Mouse (Mus musculus) heart, embryonic 14.5 days (tissue): ENCODE measurements around the gene Fam227a. TPM values are rescaled to one million over a fixed set of nuclear protein-coding genes. Genes with fewer than 3 reads are reported as not detected.

Source experiments
- ATAC-seq: fragments of 200-750 bp; cut with Nextera tagmentation; 2 replicates; pipeline ENCODE4 v1.8.0; 2017; ENCODE audit warnings: low read depth, moderate TSS enrichment; ENCODE audit not compliant: insufficient number of reproducible peaks, insufficient read depth, low FRiP score
- H3K27ac ChIP-seq, 2 experiments: fragments of 200-500 bp in 1 of 2; fragments of 300-500 bp in 1 of 2; sonication (generic) in 1 of 2; replicated peaks in 1 of 2; 2 replicates each; pipeline ENCODE4 v1.5.1; 2012 to 2014; ENCODE audit warnings: low read depth in 2 of 2, low read length in 2 of 2, control low read depth in 1 of 2, mild to moderate bottlenecking in 1 of 2, mixed read lengths in 1 of 2; ENCODE audit not compliant: control insufficient read depth in 1 of 2, insufficient read depth in 1 of 2
- H3K27me3 ChIP-seq: fragments of 300-500 bp; sonication (generic); 2 replicates; pipeline ENCODE4 v1.6.1; 2014; ENCODE audit warnings: mild to moderate bottlenecking, low read length, control low read depth; ENCODE audit not compliant: control insufficient read depth, insufficient read depth
- H3K36me3 ChIP-seq: fragments of 300-500 bp; sonication (generic); 2 replicates; pipeline ENCODE4 v1.6.1; 2014; ENCODE audit warnings: mild to moderate bottlenecking, control low read depth, low read length, mixed read lengths; ENCODE audit not compliant: control insufficient read depth, insufficient read depth
- H3K4me1 ChIP-seq, 2 experiments: fragments of 200-500 bp in 1 of 2; fragments of 300-500 bp in 1 of 2; sonication (generic) in 1 of 2; 2 replicates each; pipeline ENCODE4 v1.6.1; 2012 to 2014; ENCODE audit warnings: low read length in 2 of 2, control low read depth in 1 of 2, mixed read lengths in 1 of 2; ENCODE audit not compliant: control insufficient read depth in 2 of 2, insufficient read depth in 2 of 2
- H3K4me2 ChIP-seq: fragments of 300-500 bp; sonication (generic); 2 replicates; pipeline ENCODE4 v1.6.1; 2014; ENCODE audit warnings: mild to moderate bottlenecking, low read length
- H3K4me3 ChIP-seq, 2 experiments: fragments of 200-500 bp in 1 of 2; fragments of 300-500 bp in 1 of 2; sonication (generic) in 1 of 2; 2 replicates each; pipeline ENCODE4 v1.5.1; 2012 to 2014; ENCODE audit warnings: low read length in 2 of 2, mild to moderate bottlenecking in 2 of 2, control low read depth in 1 of 2, low read depth in 1 of 2, moderate library complexity in 1 of 2; ENCODE audit not compliant: control insufficient read depth in 1 of 2, insufficient read depth in 1 of 2
- H3K9ac ChIP-seq: fragments of 300-500 bp; sonication (generic); 2 replicates; pipeline ENCODE4 v1.6.1; 2014; ENCODE audit warnings: mild to moderate bottlenecking, low read length
- H3K9me3 ChIP-seq: fragments of 300-500 bp; sonication (generic); 2 replicates; pipeline ENCODE4 v1.6.1; 2016; ENCODE audit warnings: low read length, control low read depth; ENCODE audit not compliant: control insufficient read depth
- WGBS: fragments of 180-500 bp; shearing (Covaris S2); extraction: QIAGEN DNeasy Blood & Tissue Kit; methylation state at CpG from one replicate; pipeline ENCODE4 v1.1.7; 2014; 5-methylcytosine and 5-hydroxymethylcytosine counted together
- polyA plus RNA-seq: library from polyadenylated mRNA; unstranded; fragments of >200 nt; fragmentation: Nextera tagmentation; extraction: Ambion mirVana; gene quantifications from 2 replicates; pipeline ENCODE4 v1.2.1, GENCODE M21; 2014

Fam227a gene
- polyA plus RNA-seq, 1 experiment from 2014 or later, result 2.0 TPM

DNA sequence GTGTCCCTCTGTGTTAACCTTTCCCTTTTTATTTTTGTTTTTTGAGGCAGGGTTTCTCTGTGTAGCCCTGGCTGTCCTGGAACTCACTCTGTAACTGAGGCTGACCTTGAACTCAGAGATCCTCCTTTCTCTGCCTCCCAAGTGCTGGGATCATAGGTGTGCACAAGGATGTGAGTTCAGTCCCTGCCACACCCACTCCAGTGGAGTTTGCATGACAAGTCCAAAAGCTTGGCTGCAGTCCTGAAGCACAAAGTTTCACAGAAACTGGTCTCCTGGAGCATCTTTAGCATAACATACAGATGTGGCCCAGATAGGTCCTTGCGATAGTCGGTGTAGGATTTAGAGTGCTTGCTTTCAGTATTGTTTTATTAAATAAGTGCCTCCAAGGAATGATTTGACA is 49.5 kb downstream of the Fam227a start:
- Histone ChIP-seq H3K4me1 (peaks cover 0 to 6% of the 10 kb centered on the region in 2 experiments; a peak in 2 of 4 replicates), H3K27ac (no peak overlapping the region), H3K9me3 (no peaks in the 10 kb centered on the region), H3K4me3 (no peak overlapping the region), H3K27me3 (0 out of 2 replicates have a peak, but pooled peaks cover 2% of the 10 kb centered on the region), H3K9ac (no peak overlapping the region), H3K36me3 (peaks cover 7% of the 10 kb centered on the region; the same call in 1 of the 2 replicates), H3K4me2 (no peak overlapping the region)
- no peak for ATAC-seq
- WGBS, result 94% methylated on average over 2 of the region's 2 CpGs

DNA sequence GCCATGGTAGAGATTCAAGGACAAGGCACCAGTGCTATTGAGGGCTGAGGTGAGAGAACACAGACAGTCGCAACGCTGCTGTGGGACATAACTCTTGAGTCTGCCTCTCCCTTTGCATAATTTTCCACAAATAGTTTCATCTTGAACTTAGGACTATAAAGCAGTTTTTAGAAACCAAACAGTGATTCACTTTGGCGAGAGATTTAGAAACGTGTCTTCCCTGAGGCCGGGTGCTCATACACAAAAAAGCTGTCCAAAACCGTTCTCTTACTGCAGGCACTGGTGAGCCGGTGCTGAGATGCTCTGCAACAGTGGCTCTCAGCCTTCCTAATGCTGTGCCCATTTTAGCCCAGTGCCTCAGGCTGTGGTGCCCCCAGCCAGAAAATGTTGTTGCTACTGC is 50.5 kb downstream of the Fam227a start:
- Histone ChIP-seq H3K9me3 (no peaks in the 10 kb centered on the region), H3K27me3 (0 out of 2 replicates have a peak, but pooled peaks cover 2% of the 10 kb centered on the region), H3K27ac (no peak overlapping the region), H3K4me1 (peaks cover 0 to 6% of the 10 kb centered on the region in 2 experiments; a peak in 2 of 4 replicates), H3K36me3 (peaks cover 7% of the 10 kb centered on the region; the same call in 1 of the 2 replicates), H3K4me2 (no peak overlapping the region), H3K4me3 (no peak overlapping the region), H3K9ac (no peak overlapping the region)
- no peak for ATAC-seq
- 77% methylated on average over 7 of the region's 7 CpGs for WGBS

DNA sequence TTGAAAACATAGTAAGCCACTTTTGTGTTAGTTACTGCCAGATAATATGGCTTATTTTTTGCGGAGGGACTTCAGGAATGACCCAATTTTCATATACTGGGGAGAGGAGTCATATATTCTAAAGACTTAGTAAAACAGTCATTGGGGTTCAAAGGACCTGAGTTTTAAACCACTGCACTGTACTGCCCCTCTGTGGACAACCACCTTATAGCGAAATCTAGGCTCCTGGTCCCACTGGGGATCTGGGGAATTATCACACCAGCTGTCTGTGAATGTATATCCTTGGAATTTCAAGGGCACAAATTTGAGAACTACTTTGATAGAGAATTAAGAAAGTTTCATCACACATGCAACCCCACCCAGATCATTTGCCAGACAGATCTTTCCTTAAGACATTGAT is 51.0 kb downstream of the Fam227a start:
- H3K9ac ChIP-seq, result no peak overlapping the region
- WGBS, result 54% methylated on average over 2 of the region's 2 CpGs
- no peak overlapping the region for H3K4me3 ChIP-seq
- H3K4me2 ChIP-seq, result no peak overlapping the region
- peaks cover 0 to 6% of the 10 kb centered on the region in 2 experiments; a peak in 2 of 4 replicates for H3K4me1 ChIP-seq
- H3K9me3 ChIP-seq, result no peaks in the 10 kb centered on the region
- peaks cover 5% of the 10 kb centered on the region; the same call in 1 of the 2 replicates for H3K36me3 ChIP-seq
- ATAC-seq, result no peak
- no peak overlapping the region for H3K27ac ChIP-seq
- 0 out of 2 replicates have a peak, but pooled peaks cover 2% of the 10 kb centered on the region for H3K27me3 ChIP-seq

DNA sequence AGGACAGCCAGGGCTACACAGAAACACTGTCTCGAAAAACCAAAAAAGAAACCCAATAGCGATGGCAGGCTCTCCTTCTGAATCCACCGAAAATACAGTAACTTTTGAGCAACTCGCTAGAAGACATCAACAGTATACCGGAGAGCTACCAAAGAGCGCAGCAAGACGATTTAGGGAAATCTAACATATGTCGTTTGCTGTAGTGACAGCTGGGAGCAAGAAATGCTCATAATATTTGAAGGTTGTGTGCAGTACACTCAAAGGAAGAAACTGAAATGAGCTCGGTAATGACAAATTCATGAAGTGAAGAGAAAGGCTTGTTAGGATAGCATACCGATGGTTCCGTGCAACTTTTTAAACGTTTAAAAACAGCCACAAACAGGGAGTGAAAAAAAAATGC is 52.6 kb downstream of the Fam227a start:
- H3K4me2 ChIP-seq, result no peak overlapping the region
- no peaks in the 10 kb centered on the region for H3K36me3 ChIP-seq
- no peak overlapping the region for H3K9ac ChIP-seq
- H3K27me3 ChIP-seq, result 0 out of 2 replicates have a peak, but pooled peaks cover 2% of the 10 kb centered on the region
- no peak overlapping the region for H3K4me3 ChIP-seq
- H3K27ac ChIP-seq, result no peak overlapping the region
- H3K9me3 ChIP-seq, result no peaks in the 10 kb centered on the region
- WGBS, result 89% methylated on average over 12 of the region's 12 CpGs
- peaks cover 0 to 6% of the 10 kb centered on the region in 2 experiments; a peak in 2 of 4 replicates for H3K4me1 ChIP-seq
- ATAC-seq, result no peak

DNA sequence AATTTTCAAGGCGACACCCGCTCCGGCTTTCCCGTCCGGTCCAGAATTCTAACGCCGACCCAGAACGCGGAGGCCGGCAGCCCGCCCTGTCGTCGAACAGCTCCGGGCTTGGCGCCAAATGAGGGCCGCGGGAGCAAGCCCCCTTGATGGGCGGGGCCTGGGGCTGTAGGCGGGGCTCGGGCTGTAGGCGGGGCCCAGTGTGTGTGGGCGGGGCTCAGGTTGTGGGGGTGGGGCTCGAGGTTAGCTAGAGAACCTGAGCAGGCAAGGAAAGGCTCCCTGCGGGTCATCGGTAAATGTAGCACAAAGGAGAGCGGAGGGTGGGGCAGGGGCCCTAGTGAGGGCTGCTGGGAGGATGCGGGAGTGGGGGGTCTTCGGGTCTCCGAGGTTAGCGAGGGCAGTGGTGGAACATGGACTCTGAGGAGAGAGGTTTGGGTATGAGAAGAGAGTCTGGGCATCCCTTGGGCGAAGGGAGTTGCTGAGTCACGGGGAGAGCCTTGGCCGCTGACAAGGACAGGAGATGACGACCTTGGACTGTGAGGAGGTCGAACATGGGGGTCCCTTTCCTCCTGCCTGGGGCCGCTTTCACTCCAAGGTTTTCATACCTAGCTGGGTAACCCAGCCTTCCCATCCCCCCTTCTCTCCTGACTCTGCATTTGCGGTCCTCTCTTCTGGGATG is 53.6 kb downstream of the Fam227a start, which contains the start of gene Dmc1:
Gene Dmc1, minus strand, starts transcription at position 120 of the 676 bp plus-strand sequence.
- Histone ChIP-seq H3K4me2 (peak within 1 kb of the TSS; percentile 64), H3K9me3 (no peaks in the 10 kb centered on the region), H3K9ac (peak within 1 kb of the TSS; percentile 59), H3K27me3 (0 out of 2 replicates have a peak, but pooled peaks cover 2% of the 10 kb centered on the region), H3K4me1 (peaks cover 0 to 6% of the 10 kb centered on the region in 2 experiments; a peak in 2 of 4 replicates), H3K27ac (no peak within 1 kb of the TSS), H3K36me3 (no peaks in the 10 kb centered on the region), H3K4me3 (peak within 1 kb of the TSS; percentile 35 to 41)
- WGBS, result 7% methylated on average over 36 of the region's 37 CpGs
- no peak for ATAC-seq

DNA sequence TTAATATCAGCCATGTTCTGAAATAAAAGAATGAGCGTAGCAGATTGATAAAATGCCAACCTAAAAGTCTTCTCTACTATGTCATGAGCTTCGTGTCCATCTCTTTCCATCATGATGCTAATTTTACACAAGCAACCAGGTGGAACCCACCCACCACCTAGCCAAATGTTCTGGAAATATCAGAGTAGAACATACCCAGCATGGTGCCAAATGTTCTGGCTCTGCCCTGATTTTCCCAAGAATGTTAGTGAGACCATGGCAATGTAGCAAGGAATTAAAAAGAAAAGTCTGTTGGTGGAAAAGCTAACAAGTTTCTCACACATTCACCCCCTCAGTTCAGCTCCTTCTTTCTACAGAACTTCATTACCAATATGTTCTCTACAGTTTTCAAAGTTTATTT is 58.6 kb downstream of the Fam227a start:
- Histone ChIP-seq H3K4me2 (no peak overlapping the region), H3K4me3 (no peak overlapping the region), H3K9ac (no peak overlapping the region), H3K27ac (no peak overlapping the region), H3K4me1 (peaks cover 0 to 6% of the 10 kb centered on the region in 2 experiments; a peak in 2 of 4 replicates), H3K27me3 (0 out of 2 replicates have a peak, but pooled peaks cover 2% of the 10 kb centered on the region), H3K36me3 (no peaks in the 10 kb centered on the region), H3K9me3 (no peaks in the 10 kb centered on the region)
- WGBS, result 68% methylated on average over 2 of the region's 2 CpGs
- no peak for ATAC-seq

DNA sequence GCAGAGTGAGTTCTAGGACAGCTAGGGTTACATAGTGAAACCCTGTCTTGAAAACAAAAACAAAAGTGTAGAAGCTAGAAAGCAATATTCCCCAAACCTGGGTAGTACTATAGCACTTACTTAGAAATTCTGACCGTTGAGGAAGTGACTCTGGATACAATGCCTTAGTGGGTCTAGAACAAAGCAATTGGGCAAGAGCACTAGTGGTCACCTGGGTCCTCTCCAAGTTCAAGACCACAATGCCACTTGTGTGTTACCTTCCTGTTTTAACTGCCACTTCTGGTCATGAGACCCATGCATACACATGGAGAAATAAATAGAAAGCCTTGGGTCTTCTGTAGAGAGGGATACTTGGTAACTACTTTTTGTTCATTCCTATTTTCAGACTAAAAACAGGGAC is 60.0 kb downstream of the Fam227a start:
- Histone ChIP-seq H3K36me3 (no peaks in the 10 kb centered on the region), H3K9me3 (no peaks in the 10 kb centered on the region), H3K4me3 (no peak overlapping the region), H3K4me1 (no peaks in the 10 kb centered on the region), H3K27me3 (no peaks in the 10 kb centered on the region), H3K9ac (no peak overlapping the region), H3K27ac (no peak overlapping the region), H3K4me2 (no peak overlapping the region)
- ATAC-seq, result no peak
- WGBS, result 89% methylated on average over 1 of the region's 1 CpGs
